Mouse (Mus musculus): ENCODE measurements at regions not wholly inside any gene's neighbourhood (a gene's known extent, or its start where the extent isn't known, plus 50 kb on each side); places are given as distances from the start of the nearest gene placed in this dataset.

- dilution Hi-C loops (cut with MboI; ENCODE audit: extremely low pct_ligation_motif_present, extremely low pct_unique_long_range_greater_than_20kb, low sequenced_read_pairs) (no loop called here), in situ Hi-C loops (cut with MboI; ENCODE audit: low pct_ligation_motif_present, low pct_unique_long_range_greater_than_20kb, low sequenced_read_pairs) (no loop called here)
- no peak for DNase-seq (ENCODE audit: extremely low read depth)
- peaks cover 28% of the 10 kb centered on the region for H3K9me3 ChIP-seq (replicated peaks; ENCODE audit: low read length)
- H3K4me1 ChIP-seq (ENCODE audit: control insufficient read depth in 1 of 2, insufficient read depth in 2 of 2): no peaks in the 10 kb centered on the region
- no peaks in the 10 kb centered on the region for H3K27me3 ChIP-seq (replicated peaks)
- H3K36me3 ChIP-seq (replicated peaks in 1 of 2; ENCODE audit: control insufficient read depth in 1 of 2, insufficient read depth in 1 of 2, low read length in 1 of 2): no peaks in the 10 kb centered on the region
- H3K79me2 ChIP-seq (replicated peaks; ENCODE audit: control insufficient read depth, extremely low read depth, insufficient read depth, poor library complexity, severe bottlenecking): no peaks in the 10 kb centered on the region
- no peak overlapping the region for H3K4me2 ChIP-seq (ENCODE audit: insufficient read depth, low read depth, poor library complexity, severe bottlenecking)
- no peak for TF ChIP-seq UBTF (IDR thresholded peaks at IDR 0.05; ENCODE audit: low read depth, low read length)
- no peak for TF ChIP-seq USF1 (IDR thresholded peaks at IDR 0.05; ENCODE audit: low read depth, low read length)
- TF ChIP-seq SIN3A (IDR thresholded peaks at IDR 0.05; ENCODE audit: low read length): no peak
- TF ChIP-seq EP300 (IDR thresholded peaks at IDR 0.05; ENCODE audit: low read length): no peak
- TF ChIP-seq NRF1 (IDR thresholded peaks at IDR 0.05; ENCODE audit: low read depth, low read length): no peak
- TF ChIP-seq SMC3 (IDR thresholded peaks at IDR 0.05; ENCODE audit: low read depth, low read length): no peak
- no peak for TF ChIP-seq MYC (IDR thresholded peaks at IDR 0.05; ENCODE audit: low read depth, low read length)
- no peak for TF ChIP-seq ZNF384 (IDR thresholded peaks at IDR 0.05; ENCODE audit: low read depth, low read length)
- TF ChIP-seq ELF1 (IDR thresholded peaks at IDR 0.05; ENCODE audit: low read depth, low read length): no peak
- TF ChIP-seq RAD21 (IDR thresholded peaks at IDR 0.05; ENCODE audit: low read depth, low read length): no peak
- TF ChIP-seq ZMIZ1 (IDR thresholded peaks at IDR 0.05; ENCODE audit: low read depth, low read length): no peak
- H3K9ac ChIP-seq (ENCODE audit: insufficient read depth, low read depth): no peak overlapping the region
- no peak overlapping the region for H3K4me3 ChIP-seq (replicated peaks in 1 of 3; ENCODE audit: low read depth in 2 of 3, low read length in 2 of 3, poor library complexity in 1 of 3)
- H3K27ac ChIP-seq (ENCODE audit: insufficient read depth, low read depth): no peak overlapping the region
Observed at GRCm38 (mm10) chr5:84705436-84705835, 288.3 kb upstream of the Epha5 start.

- Histone ChIP-seq H3K4me3 (replicated peaks in 1 of 3; ENCODE audit: low read depth in 2 of 3, low read length in 2 of 3, poor library complexity in 1 of 3) (no peak overlapping the region), H3K27ac (ENCODE audit: insufficient read depth, low read depth) (no peak overlapping the region), H3K36me3 (replicated peaks in 1 of 2; ENCODE audit: control insufficient read depth in 1 of 2, insufficient read depth in 1 of 2, low read length in 1 of 2) (no peaks in the 10 kb centered on the region), H3K79me2 (replicated peaks; ENCODE audit: control insufficient read depth, extremely low read depth, insufficient read depth, poor library complexity, severe bottlenecking) (no peaks in the 10 kb centered on the region), H3K27me3 (replicated peaks) (no peaks in the 10 kb centered on the region), H3K9me3 (replicated peaks; ENCODE audit: low read length) (peaks cover 7% of the 10 kb centered on the region), H3K4me2 (ENCODE audit: insufficient read depth, low read depth, poor library complexity, severe bottlenecking) (no peak overlapping the region), H3K9ac (ENCODE audit: insufficient read depth, low read depth) (no peak overlapping the region), H3K4me1 (ENCODE audit: control insufficient read depth in 1 of 2, insufficient read depth in 2 of 2) (no peaks in the 10 kb centered on the region)
- no peak for TF ChIP-seq EP300 (IDR thresholded peaks at IDR 0.05; ENCODE audit: low read length)
- no peak for TF ChIP-seq SIN3A (IDR thresholded peaks at IDR 0.05; ENCODE audit: low read length)
- no peak for TF ChIP-seq MEF2A (IDR thresholded peaks at IDR 0.05; ENCODE audit: borderline replicate concordance, low read depth, low read length)
- dilution Hi-C loops (cut with MboI; ENCODE audit: extremely low pct_ligation_motif_present, extremely low pct_unique_long_range_greater_than_20kb, low sequenced_read_pairs): no loop called here
- no peak for DNase-seq (ENCODE audit: extremely low read depth)
- in situ Hi-C loops (cut with MboI; ENCODE audit: low pct_ligation_motif_present, low pct_unique_long_range_greater_than_20kb, low sequenced_read_pairs): no loop called here
Observed at GRCm38 (mm10) chr5:84690334-84691258, 273.4 kb upstream of the Epha5 start.

GRCm38 (mm10) chr5:84687534-84687933, 270.4 kb upstream of the Epha5 start:
- Histone ChIP-seq H3K27me3 (replicated peaks) (no peaks in the 10 kb centered on the region), H3K9ac (ENCODE audit: insufficient read depth, low read depth) (no peak overlapping the region), H3K27ac (ENCODE audit: insufficient read depth, low read depth) (no peak overlapping the region), H3K4me1 (ENCODE audit: control insufficient read depth in 1 of 2, insufficient read depth in 2 of 2) (no peaks in the 10 kb centered on the region), H3K4me3 (replicated peaks in 1 of 3; ENCODE audit: low read depth in 2 of 3, low read length in 2 of 3, poor library complexity in 1 of 3) (no peak overlapping the region), H3K9me3 (replicated peaks; ENCODE audit: low read length) (peaks cover 7% of the 10 kb centered on the region), H3K36me3 (replicated peaks in 1 of 2; ENCODE audit: control insufficient read depth in 1 of 2, insufficient read depth in 1 of 2, low read length in 1 of 2) (no peaks in the 10 kb centered on the region), H3K79me2 (replicated peaks; ENCODE audit: control insufficient read depth, extremely low read depth, insufficient read depth, poor library complexity, severe bottlenecking) (no peaks in the 10 kb centered on the region), H3K4me2 (ENCODE audit: insufficient read depth, low read depth, poor library complexity, severe bottlenecking) (no peak overlapping the region)
- dilution Hi-C loops (cut with MboI; ENCODE audit: extremely low pct_ligation_motif_present, extremely low pct_unique_long_range_greater_than_20kb, low sequenced_read_pairs) (no loop called here), in situ Hi-C loops (cut with MboI; ENCODE audit: low pct_ligation_motif_present, low pct_unique_long_range_greater_than_20kb, low sequenced_read_pairs) (no loop called here)
- peak; percentile 0 for DNase-seq (ENCODE audit: extremely low read depth)
- TF ChIP-seq MYC (IDR thresholded peaks at IDR 0.05; ENCODE audit: low read depth, low read length): 0 out of 2 replicates have a peak, but pooled peaks have one; percentile 39
- no peak for TF ChIP-seq MXI1 (IDR thresholded peaks at IDR 0.05; ENCODE audit: low read depth, low read length)
- no peak for TF ChIP-seq USF2 (conservative IDR thresholded peaks at IDR 0.05; ENCODE audit: low read depth, low read length)
- peak; percentile 90 for TF ChIP-seq ETS1 (conservative IDR thresholded peaks at IDR 0.05; ENCODE audit: low read depth, low read length)
- no peak for TF ChIP-seq MEF2A (IDR thresholded peaks at IDR 0.05; ENCODE audit: borderline replicate concordance, low read depth, low read length)
- 0 out of 2 replicates have a peak, but pooled peaks have one; percentile 27 for TF ChIP-seq TCF12 (IDR thresholded peaks at IDR 0.05; ENCODE audit: low read depth, low read length)
- TF ChIP-seq JUND (conservative IDR thresholded peaks at IDR 0.05; ENCODE audit: low read depth, low read length): peak; percentile 70; the same call in 1 of the 2 replicates
- TF ChIP-seq EP300 (IDR thresholded peaks at IDR 0.05; ENCODE audit: low read length): peak; percentile 74; the same call in 1 of the 2 replicates
- TF ChIP-seq GABPA (IDR thresholded peaks at IDR 0.05; ENCODE audit: insufficient replicate concordance, low read depth, low read length): no peak
- no peak for TF ChIP-seq KAT2A (IDR thresholded peaks at IDR 0.05; ENCODE audit: insufficient replicate concordance, low read length)
- TF ChIP-seq TBP (conservative IDR thresholded peaks at IDR 0.05; ENCODE audit: low read depth, low read length): 0 out of 2 replicates have a peak, but pooled peaks have one; percentile 16
- TF ChIP-seq SMC3 (IDR thresholded peaks at IDR 0.05; ENCODE audit: low read depth, low read length): no peak
- peak; percentile 54; the same call in 1 of the 2 replicates for TF ChIP-seq RCOR1 (conservative IDR thresholded peaks at IDR 0.05; ENCODE audit: low read depth, low read length)
- TF ChIP-seq ZKSCAN1 (IDR thresholded peaks at IDR 0.05; ENCODE audit: borderline replicate concordance, low read depth, low read length): no peak
- TF ChIP-seq ZNF384 (IDR thresholded peaks at IDR 0.05; ENCODE audit: low read depth, low read length): peak; percentile 37; the same call in 1 of the 2 replicates

All from CH12.LX (cell line).